Mouse (Mus musculus) ZHBTc4 (cell line): ENCODE measurements around the gene Igflr1.

ENCODE experiments used
- DNase-seq: peaks from one replicate; pipeline ENCODE4 v3.0.0-alpha.2; 2011; ENCODE audit warnings: low read depth, low spot score

Gene Igflr1

GRCm38 (mm10) chr7:30553810-30554584 is 11.2 kb upstream of the Igflr1 start:
- no peak for DNase-seq

GRCm38 (mm10) chr7:30556894-30557536 is 8.2 kb upstream of the Igflr1 start:
- DNase-seq: no peak

GRCm38 (mm10) chr7:30557901-30558514 is 7.2 kb upstream of the Igflr1 start:
- DNase-seq: peak; percentile 56

GRCm38 (mm10) chr7:30558656-30559442 is 6.4 kb upstream of the Igflr1 start:
- DNase-seq: no peak

- DNase-seq: peak; percentile 99
These were observed 5.7 kb upstream of the Igflr1 start, which contains the start of gene Lin37 for GRCm38 (mm10) chr7:30559443-30559954. Gene Lin37 (minus strand): TSS chr7:30559838.

GRCm38 (mm10) chr7:30560296-30560695 is 4.9 kb upstream of the Igflr1 start:
- no peak for DNase-seq

- DNase-seq: no peak
These were observed 2.6 kb upstream of the Igflr1 start for GRCm38 (mm10) chr7:30562526-30563116.

- DNase-seq: peak; percentile 99
These were observed 1.9 kb upstream of the Igflr1 start, which contains the start of the genes U2af1l4, Gm49396 and Psenen for GRCm38 (mm10) chr7:30563117-30563905. Gene U2af1l4 (plus strand): TSS chr7:30563301. Gene Gm49396 (plus strand): TSS chr7:30563344. Gene Psenen (minus strand): TSS chr7:30563627.

GRCm38 (mm10) chr7:30563906-30564280 is 1.3 kb upstream of the Igflr1 start:
- peak; percentile 46 for DNase-seq

- DNase-seq: no peak
These were observed 806 bp downstream of the Igflr1 start for GRCm38 (mm10) chr7:30566033-30566432.

GRCm38 (mm10) chr7:30567555-30567954 is 2.3 kb downstream of the Igflr1 start:
- DNase-seq: no peak

- no peak for DNase-seq
These were observed 7.2 kb downstream of the Igflr1 start for GRCm38 (mm10) chr7:30572389-30572788.

- DNase-seq: no peak
These were observed 7.7 kb downstream of the Igflr1 start for GRCm38 (mm10) chr7:30572969-30573368.

- DNase-seq: no peak
These were observed 14.7 kb downstream of the Igflr1 start for GRCm38 (mm10) chr7:30579950-30580349.

GRCm38 (mm10) chr7:30581547-30581946 is 16.3 kb downstream of the Igflr1 start:
- DNase-seq: no peak

- DNase-seq: no peak
These were observed 19.1 kb downstream of the Igflr1 start for GRCm38 (mm10) chr7:30584339-30584738.

GRCm38 (mm10) chr7:30585170-30585569 is 19.9 kb downstream of the Igflr1 start:
- no peak for DNase-seq

- no peak for DNase-seq
These were observed 21.3 kb downstream of the Igflr1 start for GRCm38 (mm10) chr7:30586455-30587020.

GRCm38 (mm10) chr7:30587842-30588667 is 22.8 kb downstream of the Igflr1 start:
- peak; percentile 45 for DNase-seq
